Mouse (Mus musculus) embryonic facial prominence, embryonic 11.5 days (tissue): ENCODE measurements around the gene Ank3. TPM values are rescaled to one million over a fixed set of nuclear protein-coding genes. Genes with fewer than 3 reads are reported as not detected.
"Not testable (repeated sequence)": the region's sequence is repeated elsewhere in the genome, so short reads cannot be mapped to it uniquely, and the experiment has no call there.

Experiments
- ATAC-seq: fragments of 200-750 bp; cut with Nextera tagmentation; replicated peaks from 2 replicates; pipeline ENCODE4 v1.8.0; 2017; ENCODE audit warnings: low read depth; ENCODE audit not compliant: insufficient number of reproducible peaks, low FRiP score, low TSS enrichment
- DNase-seq: peaks from one replicate; pipeline ENCODE4 v3.0.0-alpha.2; 2015; ENCODE audit warnings: low spot score
- H3K27ac ChIP-seq: fragments of 300-500 bp; sonication (generic); replicated peaks from 2 replicates; pipeline ENCODE4 v1.5.1; 2014; ENCODE audit warnings: mild to moderate bottlenecking, low read depth, low read length, control low read depth
- H3K27me3 ChIP-seq: fragments of 300-500 bp; sonication (generic); 2 replicates; pipeline ENCODE4 v1.6.1; 2014; ENCODE audit warnings: mild to moderate bottlenecking, low read length, moderate library complexity, mixed read lengths; ENCODE audit not compliant: control insufficient read depth, insufficient read depth
- H3K36me3 ChIP-seq: fragments of 300-500 bp; sonication (generic); replicated peaks from 2 replicates; pipeline ENCODE4 v1.6.1; 2014; ENCODE audit warnings: low read depth, mild to moderate bottlenecking, low read length, moderate library complexity, mixed read lengths; ENCODE audit not compliant: control insufficient read depth, insufficient read depth
- H3K4me1 ChIP-seq: fragments of 300-500 bp; sonication (generic); 2 replicates; pipeline ENCODE4 v1.6.1; 2014; ENCODE audit warnings: low read length, mixed read lengths; ENCODE audit not compliant: control insufficient read depth, insufficient read depth
- H3K4me2 ChIP-seq: fragments of 300-500 bp; sonication (generic); 2 replicates; pipeline ENCODE4 v1.6.1; 2014; ENCODE audit warnings: low read depth, mild to moderate bottlenecking, control low read depth, low read length, moderate library complexity
- H3K4me3 ChIP-seq: fragments of 300-500 bp; sonication (generic); 2 replicates; pipeline ENCODE4 v1.5.1; 2014; ENCODE audit warnings: low read depth, low read length, control low read depth
- H3K9ac ChIP-seq: fragments of 300-500 bp; sonication (generic); replicated peaks from 2 replicates; pipeline ENCODE4 v1.6.1; 2014; ENCODE audit warnings: mild to moderate bottlenecking, control low read depth, low read length
- H3K9me3 ChIP-seq: fragments of 300-500 bp; sonication (generic); replicated peaks from 2 replicates; pipeline ENCODE4 v1.6.1; 2016; ENCODE audit warnings: mild to moderate bottlenecking, low read length, inconsistent platforms, mixed read lengths; ENCODE audit not compliant: control insufficient read depth
- WGBS: fragments of 180-500 bp; shearing (Covaris S2); extraction: QIAGEN DNeasy Blood & Tissue Kit; methylation state at CpG from one replicate; pipeline ENCODE4 v1.1.7; 2014; 5-methylcytosine and 5-hydroxymethylcytosine counted together
- polyA plus RNA-seq: library from polyadenylated mRNA; unstranded; fragments of >200 nt; fragmentation: Nextera tagmentation; extraction: Ambion mirVana; gene quantifications from 2 replicates; pipeline ENCODE4 v1.2.1, GENCODE M21; 2014

The Ank3 gene
- polyA plus RNA-seq, result 32.5 and 34.4 TPM in 2 replicates

- peaks cover 6% of the 10 kb centered on the region; the same call in 1 of the 2 replicates for H3K4me1 ChIP-seq
- under 1% methylated on average over 71 of the region's 77 CpGs for WGBS
- H3K4me2 ChIP-seq, result peak within 1 kb of the TSS; percentile 100
- peak within 1 kb of the TSS; percentile 13 for H3K9ac ChIP-seq
- peaks cover 21% of the 10 kb centered on the region for H3K27me3 ChIP-seq
- no peak within 1 kb of the TSS for H3K27ac ChIP-seq
- ATAC-seq (peak; percentile 64), DNase-seq (peak; percentile 48)
- H3K36me3 ChIP-seq, result no peaks in the 10 kb centered on the region
- H3K4me3 ChIP-seq, result peak within 1 kb of the TSS; percentile 65
- no peaks in the 10 kb centered on the region for H3K9me3 ChIP-seq
Measured at GRCm38 (mm10) chr10:69398763-69399590, at the start of gene Ank3. Gene Ank3, plus strand, starts transcription at chr10:69398773.

GRCm38 (mm10) chr10:69351071-69351841, 47.3 kb upstream of the Ank3 start:
- Histone ChIP-seq H3K27me3 (no peaks in the 10 kb centered on the region), H3K36me3 (peaks cover 9% of the 10 kb centered on the region), H3K9me3 (no peaks in the 10 kb centered on the region), H3K27ac (no peak overlapping the region; the same call in 1 of the 2 replicates), H3K4me1 (no peaks in the 10 kb centered on the region; the same call in 1 of the 2 replicates), H3K9ac (peak overlapping the region; percentile 95), H3K4me3 (peak overlapping the region; percentile 84), H3K4me2 (peak overlapping the region; percentile 64)
- DNase-seq (peak; percentile 34), ATAC-seq (no peak)
- WGBS, result 16% methylated on average over 12 of the region's 12 CpGs

DNA sequence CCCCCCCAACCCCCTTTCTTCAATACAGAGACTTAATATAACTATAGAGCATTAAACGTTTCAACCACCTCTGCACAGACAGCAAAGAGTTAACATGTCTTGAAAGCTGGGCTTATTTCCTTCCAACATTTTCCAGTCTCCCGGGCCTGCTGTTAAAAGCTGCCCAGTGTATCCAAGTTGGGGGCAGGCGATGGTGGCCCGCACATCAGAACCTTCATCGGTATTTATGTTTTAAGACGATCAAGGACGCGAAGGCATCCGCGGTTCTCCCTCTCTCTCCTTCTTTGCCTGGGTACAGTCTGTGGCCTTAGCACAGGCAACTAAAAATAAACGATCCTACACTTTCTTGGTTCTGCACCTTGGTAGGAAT, 46.7 kb upstream of the Ank3 start:
- Histone ChIP-seq H3K36me3 (peaks cover 4% of the 10 kb centered on the region), H3K4me3 (peak overlapping the region; percentile 84), H3K27ac (peak overlapping the region; percentile 76), H3K4me1 (no peaks in the 10 kb centered on the region; the same call in 1 of the 2 replicates), H3K9me3 (no peaks in the 10 kb centered on the region), H3K9ac (peak overlapping the region; percentile 95), H3K27me3 (no peaks in the 10 kb centered on the region), H3K4me2 (peak overlapping the region; percentile 64)
- DNase-seq, result peak; percentile 23
- no peak for ATAC-seq
- 1% methylated on average over 11 of the region's 11 CpGs for WGBS

DNA sequence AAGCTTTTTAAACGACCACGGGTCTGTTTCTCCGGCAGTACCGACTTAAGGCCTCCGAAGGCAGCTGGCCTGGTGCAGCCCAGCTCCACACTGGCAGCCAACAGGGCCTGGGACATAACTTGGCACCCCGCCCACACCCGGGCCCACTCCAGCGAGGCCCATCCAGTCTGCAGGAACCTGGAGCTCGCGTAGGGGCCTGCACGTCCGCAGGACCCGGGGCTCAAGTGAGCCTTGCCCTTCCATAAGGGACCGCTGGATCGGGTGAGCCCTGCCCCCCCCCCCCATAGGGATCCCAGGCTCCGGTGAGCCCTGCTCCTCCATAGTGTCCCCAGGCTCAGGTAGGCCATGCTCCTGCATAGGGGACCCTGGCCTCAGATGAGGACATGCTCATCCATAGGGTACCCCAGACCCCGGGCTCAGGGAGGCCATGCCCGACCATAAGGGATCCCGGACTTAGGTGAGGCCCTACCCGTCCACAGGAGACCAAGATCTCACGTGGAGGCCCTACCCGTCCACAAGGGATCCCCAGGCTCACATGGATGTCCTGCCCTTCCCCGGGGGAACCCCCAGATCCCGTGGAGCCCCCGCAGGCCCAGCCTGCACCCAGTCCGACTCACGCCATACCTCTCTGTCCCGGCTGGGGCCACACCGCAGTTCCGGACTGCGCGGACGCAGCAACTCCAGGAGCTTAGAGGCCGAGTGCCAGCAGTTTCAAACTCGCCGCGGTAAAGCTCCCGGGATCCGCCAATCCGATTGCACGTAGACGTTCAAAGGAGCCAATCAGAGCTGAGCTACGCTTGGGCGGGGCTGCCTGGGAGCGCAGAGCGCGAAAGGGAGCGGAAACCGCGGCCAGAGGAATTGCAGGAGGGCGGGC, 46.1 kb upstream of the Ank3 start, which contains the start of gene Cdk1:
Cdk1 (minus strand) TSS at position 727 of the 874 bp plus-strand sequence.
- Histone ChIP-seq H3K27ac (peak within 1 kb of the TSS; percentile 76), H3K4me3 (peak within 1 kb of the TSS; percentile 84), H3K36me3 (no peaks in the 10 kb centered on the region; the same call in 1 of the 2 replicates), H3K4me1 (no peaks in the 10 kb centered on the region; the same call in 1 of the 2 replicates), H3K27me3 (no peaks in the 10 kb centered on the region), H3K9me3 (no peaks in the 10 kb centered on the region), H3K4me2 (peak within 1 kb of the TSS; percentile 64), H3K9ac (peak within 1 kb of the TSS; percentile 95)
- ATAC-seq (peak; percentile 93), DNase-seq (peak; percentile 99)
- under 1% methylated on average over 51 of the region's 51 CpGs for WGBS

DNA sequence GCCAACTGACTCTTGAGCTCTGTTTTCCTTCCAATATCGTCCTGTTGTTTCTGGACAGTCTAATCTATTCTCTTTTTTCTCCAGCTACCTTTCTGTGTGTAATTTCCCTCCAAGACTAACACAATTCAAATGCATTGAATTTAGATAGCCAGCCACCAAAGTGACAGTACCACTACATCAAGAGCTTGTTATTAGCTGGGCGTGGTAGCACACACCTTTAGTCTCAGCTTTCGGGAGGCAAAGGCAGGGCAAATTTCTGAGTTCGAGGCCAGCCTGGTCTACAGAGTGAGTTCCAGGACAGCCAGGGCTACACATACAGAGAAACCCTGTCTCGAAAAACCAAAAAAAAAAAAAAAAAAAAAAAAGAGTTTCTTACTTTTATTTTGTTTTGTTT, 45.5 kb upstream of the Ank3 start:
- H3K27me3 ChIP-seq, H3K4me2 ChIP-seq, ATAC-seq, H3K27ac ChIP-seq, DNase-seq, H3K4me1 ChIP-seq, H3K9me3 ChIP-seq, H3K36me3 ChIP-seq: not testable (repeated sequence)
- Histone ChIP-seq H3K4me3 (peak overlapping the region; percentile 84; the same call in 1 of the 2 replicates), H3K9ac (peak overlapping the region; percentile 95)
- WGBS, result 42% methylated on average over 5 of the region's 5 CpGs

GRCm38 (mm10) chr10:69359666-69360065, 38.9 kb upstream of the Ank3 start:
- no peak for ATAC-seq
- no peaks in the 10 kb centered on the region for H3K27me3 ChIP-seq

DNA sequence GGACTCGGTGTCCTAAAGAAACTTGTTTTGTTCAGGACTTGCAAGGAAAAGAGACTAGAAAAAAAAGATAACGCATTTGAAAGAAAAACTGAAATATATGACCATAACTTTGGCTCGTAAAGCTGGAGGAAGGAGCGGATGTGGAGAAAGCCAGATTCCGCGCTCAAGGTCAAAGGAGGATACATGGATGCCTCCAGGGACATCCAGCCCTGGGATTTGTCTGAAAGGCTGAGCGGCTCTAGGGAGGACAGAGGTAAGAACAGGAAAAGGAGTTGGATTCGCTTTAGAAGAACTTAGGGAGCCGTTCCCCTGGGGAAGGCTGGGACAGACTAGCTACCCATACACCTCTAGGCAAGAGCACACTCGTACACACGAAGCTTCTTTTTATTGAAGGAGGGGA, 32.4 kb upstream of the Ank3 start:
- Histone ChIP-seq H3K27ac (no peak overlapping the region), H3K9ac (no peak overlapping the region), H3K4me1 (no peaks in the 10 kb centered on the region), H3K36me3 (no peaks in the 10 kb centered on the region), H3K4me3 (no peak overlapping the region), H3K9me3 (no peaks in the 10 kb centered on the region), H3K27me3 (no peaks in the 10 kb centered on the region), H3K4me2 (no peak overlapping the region)
- WGBS, result 78% methylated on average over 11 of the region's 11 CpGs
- ATAC-seq (no peak), DNase-seq (no peak)

More at GRCm38 (mm10) chr10:69359666-69360065, 38.9 kb upstream of the Ank3 start:
- no peak for DNase-seq
- 94% methylated on average over 1 of the region's 1 CpGs for WGBS
- Histone ChIP-seq H3K9me3 (no peaks in the 10 kb centered on the region), H3K4me3 (no peak overlapping the region), H3K9ac (no peak overlapping the region), H3K36me3 (no peaks in the 10 kb centered on the region), H3K4me2 (no peak overlapping the region), H3K4me1 (no peaks in the 10 kb centered on the region), H3K27ac (no peak overlapping the region)
